Mouse (Mus musculus): ENCODE measurements around the gene Twnk. TPM values are rescaled to one million over a fixed set of nuclear protein-coding genes. Genes with fewer than 3 reads are reported as not detected.

Gene Twnk
- polyA plus RNA-seq, 1 experiment from 2014 or later, result 28.4 TPM

DNA sequence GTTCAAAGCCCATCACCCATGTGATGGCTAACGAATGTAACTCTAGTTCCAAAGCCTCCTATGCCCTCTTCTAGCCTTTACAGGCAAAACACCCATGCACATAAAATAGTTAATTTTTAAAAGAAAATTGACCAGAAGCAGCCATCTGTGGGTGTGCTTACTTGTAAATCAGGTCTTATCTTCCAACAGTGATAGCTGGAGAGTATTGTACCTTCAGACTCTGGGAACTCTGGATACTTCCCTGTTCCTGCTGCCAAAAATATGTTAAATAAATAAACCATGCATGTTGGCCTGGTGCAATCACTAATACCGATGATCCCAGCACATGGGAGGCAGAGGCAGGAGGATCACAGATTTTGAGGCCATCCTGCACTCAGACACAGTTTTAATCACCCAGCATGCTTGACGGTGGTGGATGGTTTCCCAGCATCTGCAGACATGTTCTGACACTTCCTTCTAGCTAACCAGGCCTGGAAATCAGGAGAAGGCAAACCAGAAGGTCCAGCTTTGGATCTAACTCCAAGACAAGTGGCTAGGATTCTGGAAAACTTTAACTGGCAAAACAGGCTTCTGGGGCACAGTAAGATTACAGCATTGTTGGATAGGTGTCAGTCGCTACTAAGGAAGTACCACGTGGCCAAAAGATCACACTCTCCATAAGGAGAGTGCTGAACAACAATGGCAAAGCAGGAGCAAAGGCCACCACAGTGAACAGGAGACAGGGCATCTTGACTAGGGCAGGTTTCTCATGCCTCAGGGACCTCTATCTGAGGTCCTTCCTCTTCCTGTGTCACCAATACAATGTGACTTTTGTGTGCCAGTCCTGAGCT is 20.1 kb upstream of the Twnk start:
- ATAC-seq (ENCODE audit: low FRiP score, low TSS enrichment), result no peak
- no peak overlapping the region for H3K4me2 ChIP-seq (replicated peaks; ENCODE audit: low read depth, low read length)
- peaks cover 23% of the 10 kb centered on the region for H3K4me1 ChIP-seq (ENCODE audit: insufficient read depth, low read length)
- H3K9me3 ChIP-seq (ENCODE audit: low read length), result no peaks in the 10 kb centered on the region
- WGBS, result 43% methylated on average over 5 of the region's 5 CpGs
- no peak overlapping the region for H3K9ac ChIP-seq (replicated peaks; ENCODE audit: low read length)
- no peaks in the 10 kb centered on the region for H3K27me3 ChIP-seq (ENCODE audit: insufficient read depth, low read length)
- H3K4me3 ChIP-seq (ENCODE audit: low read length), result no peak overlapping the region
- peaks cover 18% of the 10 kb centered on the region for H3K36me3 ChIP-seq (ENCODE audit: insufficient read depth, low read length)
- H3K27ac ChIP-seq (ENCODE audit: low read length), result peak overlapping the region; percentile 11; the same call in 1 of the 2 replicates

DNA sequence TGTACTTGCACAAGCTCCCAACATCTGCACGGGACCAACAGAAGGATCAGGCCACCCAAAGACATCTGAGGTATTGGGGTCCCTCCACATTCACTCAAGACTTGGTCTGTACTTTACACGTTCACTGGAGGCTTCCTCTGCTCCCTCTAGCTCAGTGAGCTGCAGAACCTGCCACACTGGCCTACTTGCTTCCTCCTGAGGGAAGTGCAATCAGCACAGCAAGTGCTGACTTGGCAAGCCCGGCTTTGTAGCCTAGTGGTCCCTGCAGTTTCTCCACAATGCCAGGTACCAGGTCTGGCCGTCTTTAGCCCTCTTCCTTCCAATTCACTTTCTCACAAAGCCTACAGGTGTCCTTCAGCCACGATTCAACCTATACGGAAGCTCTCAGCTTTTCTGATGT is 18.5 kb upstream of the Twnk start:
- Histone ChIP-seq H3K4me1 (ENCODE audit: insufficient read depth, low read length) (peaks cover 40% of the 10 kb centered on the region), H3K9me3 (ENCODE audit: low read length) (no peaks in the 10 kb centered on the region), H3K27me3 (ENCODE audit: insufficient read depth, low read length) (no peaks in the 10 kb centered on the region), H3K9ac (replicated peaks; ENCODE audit: low read length) (no peak overlapping the region), H3K36me3 (ENCODE audit: insufficient read depth, low read length) (peaks cover 5% of the 10 kb centered on the region; the same call in 1 of the 2 replicates), H3K27ac (ENCODE audit: low read length) (no peak overlapping the region), H3K4me3 (ENCODE audit: low read length) (no peak overlapping the region), H3K4me2 (replicated peaks; ENCODE audit: low read depth, low read length) (no peak overlapping the region)
- 65% methylated on average over 6 of the region's 6 CpGs for WGBS
- ATAC-seq (ENCODE audit: low FRiP score, low TSS enrichment), result no peak

DNA sequence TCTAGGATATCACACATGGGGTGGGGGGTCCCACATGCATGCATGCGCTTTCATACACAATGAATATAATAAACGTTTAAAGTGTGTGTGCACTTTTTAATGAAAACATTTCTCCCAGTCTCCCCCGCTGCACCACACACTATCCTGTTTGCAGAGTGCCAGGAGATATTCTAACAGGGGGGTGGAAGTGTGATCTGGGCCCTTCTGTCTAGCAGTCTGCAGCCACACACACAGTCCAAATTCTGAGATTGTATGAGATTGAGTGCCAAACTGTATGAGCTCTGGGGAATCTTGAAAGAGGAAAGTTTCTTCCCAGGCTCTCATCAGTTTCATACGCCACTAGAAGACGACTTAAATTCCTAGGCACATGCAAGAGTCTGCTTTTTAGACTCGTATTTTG is 17.6 kb upstream of the Twnk start:
- Histone ChIP-seq H3K36me3 (ENCODE audit: insufficient read depth, low read length) (no peaks in the 10 kb centered on the region), H3K4me3 (ENCODE audit: low read length) (no peak overlapping the region), H3K4me1 (ENCODE audit: insufficient read depth, low read length) (peaks cover 47% of the 10 kb centered on the region), H3K27ac (ENCODE audit: low read length) (no peak overlapping the region), H3K9me3 (ENCODE audit: low read length) (no peaks in the 10 kb centered on the region), H3K9ac (replicated peaks; ENCODE audit: low read length) (no peak overlapping the region), H3K27me3 (ENCODE audit: insufficient read depth, low read length) (no peaks in the 10 kb centered on the region), H3K4me2 (replicated peaks; ENCODE audit: low read depth, low read length) (no peak overlapping the region)
- no peak for ATAC-seq (ENCODE audit: low FRiP score, low TSS enrichment)
- WGBS, result 60% methylated on average over 6 of the region's 6 CpGs

DNA sequence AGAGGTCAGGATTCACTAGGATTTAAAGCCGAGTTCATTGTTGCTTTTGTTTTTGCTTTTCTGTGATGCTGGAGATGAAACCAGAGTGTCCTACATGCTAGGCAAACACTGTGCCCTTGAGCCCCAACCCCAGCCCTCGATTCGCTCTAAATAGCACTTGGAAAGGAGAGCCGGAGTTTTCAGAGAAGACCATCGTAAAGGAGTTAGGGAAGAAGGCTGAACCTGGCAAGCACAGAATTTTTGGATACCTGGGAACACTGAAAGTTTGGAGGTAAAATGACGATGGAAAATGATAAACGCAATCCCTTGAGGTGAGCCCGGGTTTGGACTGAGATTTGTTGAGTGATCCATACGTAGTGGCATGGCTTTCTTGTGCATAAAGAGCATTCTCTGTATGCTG is 17.1 kb upstream of the Twnk start:
- peak overlapping the region; percentile 65 for H3K4me3 ChIP-seq (ENCODE audit: low read length)
- H3K4me1 ChIP-seq (ENCODE audit: insufficient read depth, low read length), result peaks cover 47% of the 10 kb centered on the region
- peak overlapping the region; percentile 99 for H3K4me2 ChIP-seq (replicated peaks; ENCODE audit: low read depth, low read length)
- no peaks in the 10 kb centered on the region for H3K36me3 ChIP-seq (ENCODE audit: insufficient read depth, low read length)
- WGBS, result 16% methylated on average over 9 of the region's 9 CpGs
- H3K9ac ChIP-seq (replicated peaks; ENCODE audit: low read length), result no peak overlapping the region; the same call in 1 of the 2 replicates
- ATAC-seq (ENCODE audit: low FRiP score, low TSS enrichment), result no peak
- H3K9me3 ChIP-seq (ENCODE audit: low read length), result no peaks in the 10 kb centered on the region
- no peak overlapping the region for H3K27ac ChIP-seq (ENCODE audit: low read length)
- H3K27me3 ChIP-seq (ENCODE audit: insufficient read depth, low read length), result no peaks in the 10 kb centered on the region

DNA sequence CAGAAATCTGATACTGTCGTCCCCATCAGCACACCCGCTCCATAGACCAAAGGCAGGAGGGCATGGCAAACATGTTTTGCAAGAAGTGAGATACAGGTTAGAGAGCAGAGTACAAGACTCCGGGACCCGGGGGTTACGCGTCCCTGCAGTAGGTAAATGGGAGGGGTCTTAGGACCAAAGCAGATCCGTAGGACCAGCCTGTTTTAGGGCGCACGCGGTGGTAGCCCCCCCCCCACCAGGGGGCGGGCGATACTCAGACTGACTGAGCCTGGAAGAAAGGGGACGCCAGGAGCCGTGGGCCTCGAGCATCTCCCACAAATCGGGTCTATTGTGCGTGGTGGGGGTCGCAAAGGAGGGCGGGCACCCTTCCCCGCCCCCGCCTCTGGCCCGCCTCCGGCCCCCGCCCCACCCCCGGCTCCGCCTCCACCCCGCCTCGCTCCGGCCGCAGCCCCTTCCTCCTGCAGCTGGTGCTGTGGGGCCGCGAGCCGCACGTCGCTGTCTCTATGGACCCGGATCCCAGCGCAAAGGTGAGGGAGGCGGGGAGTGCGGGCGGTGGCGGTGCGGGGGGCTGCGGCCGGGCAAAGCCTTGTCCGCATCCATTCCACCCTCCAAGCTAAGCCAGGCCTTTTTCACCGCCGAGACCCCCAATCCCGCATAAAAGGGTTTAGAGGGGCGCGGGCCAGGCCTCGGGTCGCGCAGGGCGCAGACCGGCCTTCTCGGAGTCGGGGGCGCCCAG is 16.5 kb upstream of the Twnk start, which contains the start of gene Sema4g:
TSS of gene Sema4g (plus strand) at position 271 of the 736 bp plus-strand sequence.
- WGBS, result under 1% methylated on average over 44 of the region's 58 CpGs
- Histone ChIP-seq H3K4me2 (replicated peaks; ENCODE audit: low read depth, low read length) (peak within 1 kb of the TSS; percentile 99), H3K27ac (ENCODE audit: low read length) (peak within 1 kb of the TSS; percentile 54; the same call in 1 of the 2 replicates), H3K4me3 (ENCODE audit: low read length) (peak within 1 kb of the TSS; percentile 65), H3K27me3 (ENCODE audit: insufficient read depth, low read length) (no peaks in the 10 kb centered on the region), H3K9ac (replicated peaks; ENCODE audit: low read length) (peak within 1 kb of the TSS; percentile 70), H3K9me3 (ENCODE audit: low read length) (no peaks in the 10 kb centered on the region), H3K36me3 (ENCODE audit: insufficient read depth, low read length) (no peaks in the 10 kb centered on the region), H3K4me1 (ENCODE audit: insufficient read depth, low read length) (peaks cover 47% of the 10 kb centered on the region)
- peak; percentile 69 for ATAC-seq (ENCODE audit: low FRiP score, low TSS enrichment)

DNA sequence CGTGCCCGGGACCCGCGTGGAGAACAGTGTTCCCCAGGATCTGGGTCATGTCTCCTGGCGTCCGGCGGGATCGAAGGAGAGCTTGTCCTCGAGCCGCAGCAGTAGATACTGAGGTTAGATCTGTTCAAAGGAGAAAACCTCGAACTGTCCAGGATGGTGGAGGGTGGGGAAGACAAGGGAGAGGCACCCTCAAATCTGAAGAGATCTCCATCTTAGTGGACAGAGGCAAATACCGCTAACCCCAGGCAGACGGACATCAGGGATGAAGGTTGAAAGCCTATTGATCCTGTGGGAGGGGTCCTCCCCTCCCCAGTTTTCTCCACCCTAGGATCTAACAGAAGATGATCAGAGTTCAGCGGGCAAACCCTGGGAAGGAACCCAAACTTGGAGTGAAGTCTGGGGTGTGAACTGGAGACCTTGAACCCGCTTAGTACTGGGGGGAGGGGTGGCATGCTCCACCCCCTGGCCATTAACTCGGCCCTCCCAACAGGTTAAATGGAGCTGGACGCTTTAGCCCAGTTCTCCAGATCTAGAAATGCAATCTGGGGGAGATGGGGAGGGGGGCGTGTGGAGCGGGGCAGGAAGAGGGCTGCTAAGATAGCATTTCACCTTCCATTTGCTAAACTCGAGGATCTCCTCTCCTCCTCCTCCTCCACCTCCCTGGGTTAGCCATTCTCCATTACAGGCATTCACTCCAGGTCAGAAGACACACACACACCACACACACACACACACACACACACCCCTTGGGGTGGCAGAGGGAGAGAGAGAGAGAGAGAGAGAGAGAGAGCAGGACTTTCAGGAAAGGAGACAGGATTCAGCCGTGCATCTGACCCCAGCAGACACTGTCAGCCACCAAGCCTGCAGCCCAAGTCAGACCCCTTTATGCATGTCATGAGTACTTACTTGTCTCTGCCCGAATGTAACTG is 15.6 kb upstream of the Twnk start:
- Histone ChIP-seq H3K36me3 (ENCODE audit: insufficient read depth, low read length) (no peaks in the 10 kb centered on the region), H3K9me3 (ENCODE audit: low read length) (no peaks in the 10 kb centered on the region), H3K9ac (replicated peaks; ENCODE audit: low read length) (peak overlapping the region; percentile 70), H3K27me3 (ENCODE audit: insufficient read depth, low read length) (no peaks in the 10 kb centered on the region), H3K27ac (ENCODE audit: low read length) (peak overlapping the region; percentile 54; the same call in 1 of the 2 replicates), H3K4me2 (replicated peaks; ENCODE audit: low read depth, low read length) (peak overlapping the region; percentile 99), H3K4me3 (ENCODE audit: low read length) (peak overlapping the region; percentile 65), H3K4me1 (ENCODE audit: insufficient read depth, low read length) (peaks cover 46% of the 10 kb centered on the region)
- 6% methylated on average over 22 of the region's 22 CpGs for WGBS
- ATAC-seq (ENCODE audit: low FRiP score, low TSS enrichment), result 0 out of 2 replicates have a peak, but pooled peaks have one; percentile 8

DNA sequence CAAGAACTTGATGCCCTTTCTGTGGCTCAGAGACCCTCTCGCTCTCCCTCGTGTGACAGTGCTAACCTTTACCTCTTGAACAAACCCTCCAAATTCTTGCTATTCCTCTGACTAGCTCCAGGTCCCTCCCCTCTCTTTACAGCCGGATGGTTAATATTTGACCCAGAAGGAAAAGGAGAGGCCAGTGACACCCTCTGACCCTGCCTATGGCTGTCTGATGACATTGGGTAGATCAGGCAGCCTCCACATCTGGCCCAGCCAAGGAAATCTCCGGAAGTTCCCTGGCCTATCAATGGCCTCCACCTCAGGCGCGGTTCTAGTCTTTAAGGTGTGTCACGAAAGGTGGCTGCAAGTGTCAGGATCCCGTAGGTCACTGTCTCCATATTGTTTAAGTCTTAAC is 14.4 kb upstream of the Twnk start:
- H3K9me3 ChIP-seq (ENCODE audit: low read length), result no peaks in the 10 kb centered on the region
- H3K27ac ChIP-seq (ENCODE audit: low read length), result peak overlapping the region; percentile 54
- H3K4me2 ChIP-seq (replicated peaks; ENCODE audit: low read depth, low read length), result peak overlapping the region; percentile 99
- H3K27me3 ChIP-seq (ENCODE audit: insufficient read depth, low read length), result no peaks in the 10 kb centered on the region
- 64% methylated on average over 8 of the region's 8 CpGs for WGBS
- no peak overlapping the region for H3K4me3 ChIP-seq (ENCODE audit: low read length)
- peaks cover 41% of the 10 kb centered on the region for H3K4me1 ChIP-seq (ENCODE audit: insufficient read depth, low read length)
- no peak for ATAC-seq (ENCODE audit: low FRiP score, low TSS enrichment)
- peak overlapping the region; percentile 35; the same call in 1 of the 2 replicates for H3K9ac ChIP-seq (replicated peaks; ENCODE audit: low read length)
- no peaks in the 10 kb centered on the region for H3K36me3 ChIP-seq (ENCODE audit: insufficient read depth, low read length)

DNA sequence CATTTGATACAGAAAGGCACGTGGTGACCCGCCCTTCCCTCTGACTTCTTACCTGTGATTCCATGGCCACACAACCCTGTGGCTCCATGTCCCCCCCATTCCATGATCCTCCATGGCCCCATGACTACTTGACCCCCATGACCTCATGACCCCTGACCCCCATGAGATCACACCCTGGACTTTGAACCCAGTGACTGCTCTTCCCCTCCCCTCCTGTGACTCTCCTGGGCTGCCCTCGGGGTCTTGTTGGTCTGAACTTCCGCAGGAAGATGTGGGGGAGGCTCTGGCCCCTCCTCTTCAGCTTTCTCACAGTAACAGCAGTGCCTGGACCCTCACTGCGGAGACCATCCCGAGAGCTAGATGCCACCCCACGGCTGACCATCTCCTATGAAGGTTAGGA is 13.2 kb upstream of the Twnk start:
- H3K27me3 ChIP-seq (ENCODE audit: insufficient read depth, low read length), result no peaks in the 10 kb centered on the region

DNA sequence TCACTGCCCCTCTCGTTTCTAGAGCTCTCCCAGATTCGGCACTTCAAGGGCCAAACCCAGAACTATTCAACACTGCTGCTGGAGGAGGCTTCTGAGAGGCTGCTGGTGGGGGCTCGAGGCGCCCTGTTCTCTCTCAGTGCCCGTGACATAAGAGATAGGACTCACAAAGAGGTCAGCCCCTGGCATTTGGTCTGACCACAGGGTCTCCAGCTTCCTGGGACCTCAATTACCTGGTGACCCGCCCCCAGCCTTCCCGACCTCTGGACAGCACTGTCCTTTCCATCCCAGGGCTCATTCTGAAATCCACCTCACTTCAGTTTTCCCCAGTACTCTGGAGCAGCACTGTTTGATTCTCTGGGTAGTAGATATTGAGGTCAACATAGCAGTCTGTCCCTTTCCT is 12.8 kb upstream of the Twnk start:
- no peaks in the 10 kb centered on the region for H3K36me3 ChIP-seq (ENCODE audit: insufficient read depth, low read length)
- no peak overlapping the region for H3K4me2 ChIP-seq (replicated peaks; ENCODE audit: low read depth, low read length)
- H3K4me1 ChIP-seq (ENCODE audit: insufficient read depth, low read length), result peaks cover 41% of the 10 kb centered on the region
- no peak overlapping the region for H3K27ac ChIP-seq (ENCODE audit: low read length)
- no peak for ATAC-seq (ENCODE audit: low FRiP score, low TSS enrichment)
- no peak overlapping the region for H3K4me3 ChIP-seq (ENCODE audit: low read length)
- no peak overlapping the region for H3K9ac ChIP-seq (replicated peaks; ENCODE audit: low read length)
- no peaks in the 10 kb centered on the region for H3K27me3 ChIP-seq (ENCODE audit: insufficient read depth, low read length)
- WGBS, result 60% methylated on average over 7 of the region's 7 CpGs
- H3K9me3 ChIP-seq (ENCODE audit: low read length), result no peaks in the 10 kb centered on the region

More for the DNA sequence above, 13.2 kb upstream of the Twnk start:
- peaks cover 41% of the 10 kb centered on the region for H3K4me1 ChIP-seq (ENCODE audit: insufficient read depth, low read length)
- no peak overlapping the region for H3K4me2 ChIP-seq (replicated peaks; ENCODE audit: low read depth, low read length)
- H3K4me3 ChIP-seq (ENCODE audit: low read length), result no peak overlapping the region
- no peak for ATAC-seq (ENCODE audit: low FRiP score, low TSS enrichment)
- no peak overlapping the region for H3K9ac ChIP-seq (replicated peaks; ENCODE audit: low read length)
- 38% methylated on average over 7 of the region's 7 CpGs for WGBS
- H3K36me3 ChIP-seq (ENCODE audit: insufficient read depth, low read length), result no peaks in the 10 kb centered on the region
- H3K9me3 ChIP-seq (ENCODE audit: low read length), result no peaks in the 10 kb centered on the region
- H3K27ac ChIP-seq (ENCODE audit: low read length), result no peak overlapping the region
